Mouse (Mus musculus): ENCODE measurements around the gene Ackr4. TPM values are rescaled to one million over a fixed set of nuclear protein-coding genes. Genes with fewer than 3 reads are reported as not detected.

The Ackr4 gene
- 3.8 and 4.4 TPM in 2 replicates for polyA plus RNA-seq (2015; fragmentation: Nextera tagmentation; extraction: Ambion mirVana)

GRCm38 (mm10) chr9:104126833-104127232, at the start of gene Ackr4:
Gene Ackr4 (minus strand): TSS chr9:104126933.

DNA sequence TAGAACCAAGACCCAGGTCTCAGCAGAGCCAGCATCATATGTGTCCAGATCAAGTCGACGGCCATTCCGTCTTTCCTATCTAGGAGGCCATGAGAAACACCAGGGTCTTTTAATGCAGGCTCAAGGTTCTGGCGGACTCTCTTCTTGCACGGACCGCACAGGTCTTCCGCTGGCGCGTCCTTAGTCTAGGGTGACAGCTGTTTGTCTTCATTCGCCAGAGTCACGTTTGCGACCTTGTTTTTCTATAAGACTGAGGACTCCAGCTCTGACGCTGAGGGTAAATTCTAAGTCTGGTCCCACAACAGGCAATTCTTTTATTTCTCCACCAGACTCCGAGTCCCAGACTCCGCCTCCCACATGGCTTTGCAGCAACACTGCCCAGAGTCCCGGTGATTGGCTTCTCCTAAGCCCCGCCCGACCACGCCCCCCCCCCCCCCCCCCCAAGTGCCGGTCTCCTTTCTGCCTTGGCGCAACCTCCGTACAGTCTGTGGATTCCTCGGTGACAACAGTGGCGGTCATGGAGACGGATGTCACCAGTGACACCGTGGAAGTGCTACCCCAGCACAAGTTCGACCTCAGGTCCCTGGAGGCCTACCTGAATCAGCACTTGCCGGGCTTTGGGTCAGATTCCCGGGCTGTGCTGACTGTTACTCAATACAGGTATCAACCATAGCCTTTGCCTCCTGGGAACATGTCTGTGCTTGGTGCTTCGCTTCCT, 63.3 kb downstream of the Ackr4 start, which contains the start of gene Acad11:
Gene Acad11, plus strand, starts transcription at position 134 of the 718 bp plus-strand sequence.

GRCm38 (mm10) chr9:104062430-104063243, 64.1 kb downstream of the Ackr4 start, which contains the start of gene Uba5:
Gene Uba5 (minus strand): TSS chr9:104063134.

GRCm38 (mm10) chr9:104040362-104040761, 86.4 kb downstream of the Ackr4 start, which contains the start of gene Gm28305:
Gene Gm28305 (plus strand): TSS chr9:104040662.

Other genes with a start within 250 kb of the Ackr4 start
- gene Nphp3, start 124.4 kb downstream of the Ackr4 start, polyA plus RNA-seq (2015; fragmentation: Nextera tagmentation; extraction: Ambion mirVana): 2.0 and 2.3 TPM in 2 replicates
- not detected in 2 replicates for gene Gm28305, start 86.3 kb downstream of the Ackr4 start, polyA plus RNA-seq (2015; fragmentation: Nextera tagmentation; extraction: Ambion mirVana)
- 40.9 and 46.4 TPM in 2 replicates for gene Uba5, start 63.8 kb downstream of the Ackr4 start, polyA plus RNA-seq (2015; fragmentation: Nextera tagmentation; extraction: Ambion mirVana)
- gene Acad11, start 63.6 kb downstream of the Ackr4 start, polyA plus RNA-seq (2015; fragmentation: Nextera tagmentation; extraction: Ambion mirVana): 7.3 and 7.7 TPM in 2 replicates
- 9.5 and 10.3 TPM in 2 replicates for gene Dnajc13, start 136.0 kb upstream of the Ackr4 start, polyA plus RNA-seq (2015; fragmentation: Nextera tagmentation; extraction: Ambion mirVana)
- gene Acpp, start 210.8 kb upstream of the Ackr4 start, polyA plus RNA-seq (2015; fragmentation: Nextera tagmentation; extraction: Ambion mirVana): 1.3 and 1.5 TPM in 2 replicates

All from urinary bladder, postnatal 0 days (tissue).